12 mouse cellular contexts compared by ENCODE assay signal in genomic region chr17:44300236-44300635, GRCm38 (mm10).
DNase-seq lines count a peak whose midpoint lies in the region; ATAC-seq and TF ChIP-seq lines count a peak whose summit lies in the region.
"Had no signal": no experiment of that assay in that cellular context is flagged by ENCODE, and none has a peak within 500 bp of the region (broad histone marks: within the 10 kb centered on the region; RNA-seq: fewer than 3 reads in every experiment).

No protein-coding gene starts in this region.

- H3K9me3 ChIP-seq in heart, embryonic 15.5 days (replicated peaks), result no peaks in the 10 kb centered on the region
- no peaks in the 10 kb centered on the region for H3K9me3 ChIP-seq in midbrain, postnatal 0 days (ENCODE audit: low read length)
- H3K9me3 ChIP-seq in midbrain, embryonic 15.5 days, result no peaks in the 10 kb centered on the region
- no peaks in the 10 kb centered on the region for H3K9me3 ChIP-seq in forebrain, embryonic 15.5 days
- H3K9me3 ChIP-seq in stomach, embryonic 15.5 days, result no peaks in the 10 kb centered on the region
- H3K9me3 ChIP-seq: intestine, embryonic 15.5 days had no signal

- H3K4me1 ChIP-seq in heart, embryonic 15.5 days (replicated peaks), result peaks cover 18% of the 10 kb centered on the region
- no peaks in the 10 kb centered on the region for H3K4me1 ChIP-seq in midbrain, postnatal 0 days (ENCODE audit: insufficient read depth, low read length)
- H3K4me1 ChIP-seq in midbrain, embryonic 15.5 days, result peaks cover 6% of the 10 kb centered on the region; the same call in 1 of the 2 replicates
- peaks cover 12% of the 10 kb centered on the region for H3K4me1 ChIP-seq in forebrain, embryonic 15.5 days
- H3K4me1 ChIP-seq in stomach, embryonic 15.5 days, result peaks cover 19% of the 10 kb centered on the region

- no peak for ATAC-seq in heart, embryonic 15.5 days (replicated peaks; ENCODE audit: insufficient number of reproducible peaks, insufficient read depth, low FRiP score, low read depth)
- no peak for ATAC-seq in midbrain, postnatal 0 days (ENCODE audit: low FRiP score)
- no peak for ATAC-seq in midbrain, embryonic 15.5 days (replicated peaks)
- 0 out of 2 replicates have a peak, but pooled peaks have one; percentile 46 for ATAC-seq in forebrain, embryonic 15.5 days (replicated peaks)
- ATAC-seq in stomach, embryonic 15.5 days (ENCODE audit: insufficient read depth, low FRiP score, low read depth), result 0 out of 2 replicates have a peak, but pooled peaks have one; percentile 47
- no peak for ATAC-seq in CD4-positive, CD25-positive, alpha-beta regulatory T cell, adult 4 months

- no peak for DNase-seq in heart, postnatal 4 days
- peak; percentile 4 for DNase-seq in midbrain, postnatal 0 days (ENCODE audit: low spot score)
- no peak for DNase-seq in retina, postnatal 1 day
- DNase-seq: gastrocnemius, postnatal 10 days; liver; thymus, postnatal 4 days had no signal

- peak overlapping the region; percentile 73; the same call in 1 of the 2 replicates for H3K27ac ChIP-seq in heart, embryonic 15.5 days
- H3K27ac ChIP-seq in midbrain, postnatal 0 days (ENCODE audit: low read depth, low read length), result no peak overlapping the region
- no peak overlapping the region for H3K27ac ChIP-seq in midbrain, embryonic 15.5 days
- H3K27ac ChIP-seq in forebrain, embryonic 15.5 days (replicated peaks), result 0 out of 2 replicates have a peak overlapping the region, but pooled peaks have one; percentile 13
- H3K27ac ChIP-seq in stomach, embryonic 15.5 days, result peak overlapping the region; percentile 48

- H3K4me2 ChIP-seq in heart, embryonic 15.5 days, result peak overlapping the region; percentile 58; the same call in 1 of the 2 replicates
- H3K4me2 ChIP-seq in midbrain, postnatal 0 days (ENCODE audit: low read depth, low read length, poor library complexity, severe bottlenecking), result no peak overlapping the region
- no peak overlapping the region for H3K4me2 ChIP-seq in midbrain, embryonic 15.5 days
- H3K4me2 ChIP-seq in forebrain, embryonic 15.5 days (replicated peaks), result no peak overlapping the region
- H3K4me2 ChIP-seq in stomach, embryonic 15.5 days, result peak overlapping the region; percentile 32; the same call in 1 of the 2 replicates

- WGBS in heart, embryonic 15.5 days, result 33% methylated on average over 5 of the region's 5 CpGs
- WGBS in midbrain, postnatal 0 days, result 25% methylated on average over 5 of the region's 5 CpGs
- 28% methylated on average over 5 of the region's 5 CpGs for WGBS in midbrain, embryonic 15.5 days
- 13% methylated on average over 5 of the region's 5 CpGs for WGBS in forebrain, embryonic 15.5 days
- 22% methylated on average over 5 of the region's 5 CpGs for WGBS in stomach, embryonic 15.5 days

- no peaks in the 10 kb centered on the region for H3K36me3 ChIP-seq in heart, embryonic 15.5 days
- H3K36me3 ChIP-seq in midbrain, postnatal 0 days (ENCODE audit: insufficient read depth, low read length), result no peaks in the 10 kb centered on the region
- no peaks in the 10 kb centered on the region for H3K36me3 ChIP-seq in midbrain, embryonic 15.5 days (replicated peaks)
- H3K36me3 ChIP-seq in forebrain, embryonic 15.5 days, result no peaks in the 10 kb centered on the region
- H3K36me3 ChIP-seq in stomach, embryonic 15.5 days, result no peaks in the 10 kb centered on the region
- H3K36me3 ChIP-seq: intestine, embryonic 15.5 days had no signal

- no peak for TF ChIP-seq CTCF in midbrain, postnatal 0 days (IDR thresholded peaks at IDR 0.05)

- H3K9ac ChIP-seq in heart, embryonic 15.5 days, result no peak overlapping the region
- H3K9ac ChIP-seq in midbrain, postnatal 0 days (replicated peaks; ENCODE audit: low read length, poor library complexity, severe bottlenecking), result no peak overlapping the region
- H3K9ac ChIP-seq in midbrain, embryonic 15.5 days, result no peak overlapping the region
- H3K9ac ChIP-seq in forebrain, embryonic 15.5 days (replicated peaks), result no peak overlapping the region
- H3K9ac ChIP-seq in stomach, embryonic 15.5 days, result no peak overlapping the region
- H3K9ac ChIP-seq: intestine, embryonic 15.5 days had no signal

- H3K27me3 ChIP-seq in heart, embryonic 15.5 days, result 0 out of 2 replicates have a peak, but pooled peaks cover 2% of the 10 kb centered on the region
- no peaks in the 10 kb centered on the region for H3K27me3 ChIP-seq in midbrain, postnatal 0 days (ENCODE audit: insufficient read depth, low read length)
- no peaks in the 10 kb centered on the region for H3K27me3 ChIP-seq in midbrain, embryonic 15.5 days (replicated peaks)
- H3K27me3 ChIP-seq in forebrain, embryonic 15.5 days, result no peaks in the 10 kb centered on the region
- no peaks in the 10 kb centered on the region for H3K27me3 ChIP-seq in stomach, embryonic 15.5 days (replicated peaks)
- H3K27me3 ChIP-seq: intestine, embryonic 15.5 days had no signal

- H3K4me3 ChIP-seq in heart, embryonic 15.5 days, result no peak overlapping the region
- H3K4me3 ChIP-seq in midbrain, postnatal 0 days (ENCODE audit: low read depth, low read length), result no peak overlapping the region
- H3K4me3 ChIP-seq in midbrain, embryonic 15.5 days, result no peak overlapping the region
- H3K4me3 ChIP-seq in forebrain, embryonic 15.5 days, result no peak overlapping the region
- H3K4me3 ChIP-seq in stomach, embryonic 15.5 days (replicated peaks), result no peak overlapping the region
- H3K4me3 ChIP-seq: intestine, embryonic 15.5 days had no signal

Comparison
In these comparisons a context has a peak if more than half of its experiments do, and no peak if none do; other contexts are left out.
1. ATAC-seq: peak in forebrain, embryonic 15.5 days (single experiment) and stomach, embryonic 15.5 days (single experiment); none in heart, embryonic 15.5 days (single experiment), midbrain, postnatal 0 days (single experiment), midbrain, embryonic 15.5 days (single experiment) and CD4-positive, CD25-positive, alpha-beta regulatory T cell, adult 4 months (single experiment).
2. H3K27ac ChIP-seq: peak in heart, embryonic 15.5 days (single experiment), forebrain, embryonic 15.5 days (single experiment) and stomach, embryonic 15.5 days (single experiment); none in midbrain, postnatal 0 days (single experiment) and midbrain, embryonic 15.5 days (single experiment).
3. H3K4me2 ChIP-seq: peak in heart, embryonic 15.5 days (single experiment) and stomach, embryonic 15.5 days (single experiment); none in midbrain, postnatal 0 days (single experiment), midbrain, embryonic 15.5 days (single experiment) and forebrain, embryonic 15.5 days (single experiment).